ENCODE assay signal across 9 mouse cellular contexts in genomic region chr2:59772261-59772683, GRCm38 (mm10).
DNase-seq lines count a peak whose midpoint lies in the region; ATAC-seq lines count a peak whose summit lies in the region.
"Had no signal": no experiment of that assay in that cellular context is flagged by ENCODE, and none has a peak within 500 bp of the region (broad histone marks: within the 10 kb centered on the region; RNA-seq: fewer than 3 reads in every experiment).

No protein-coding gene starts in this region.

- peak; percentile 71 for ATAC-seq in forebrain, embryonic 13.5 days

- 0 out of 2 replicates have a peak overlapping the region, but pooled peaks have one; percentile 15 for H3K4me2 ChIP-seq in forebrain, embryonic 13.5 days

- no peaks in the 10 kb centered on the region for H3K36me3 ChIP-seq in forebrain, embryonic 13.5 days (ENCODE audit: poor library complexity, severe bottlenecking)

- H3K4me3 ChIP-seq in forebrain, embryonic 13.5 days, result no peak overlapping the region

- no peaks in the 10 kb centered on the region for H3K9me3 ChIP-seq in forebrain, embryonic 13.5 days (replicated peaks)

- intact Hi-C loops in left cerebral cortex, postnatal 4 days (cut with DNase I), result no loop called here

- no peaks in the 10 kb centered on the region for H3K27me3 ChIP-seq in forebrain, embryonic 13.5 days

- H3K9ac ChIP-seq in forebrain, embryonic 13.5 days, result no peak overlapping the region

- DNase-seq in 3T3-L1 (ENCODE audit: low read depth, low spot score), result peak; percentile 10
- DNase-seq in adrenal gland, adult (ENCODE audit: inconsistent age in 2 of 2, low spot score in 1 of 2), result peak; percentile 73 to 83
- peak; percentile 58 to 73 for DNase-seq in kidney, postnatal 4 days
- DNase-seq in natural killer cell, adult 2 months (ENCODE audit: low spot score in 2 of 2), result no peak
- no peak for DNase-seq in gastrocnemius, postnatal 10 days
- no peak for DNase-seq in left cerebral cortex, postnatal 4 days
- DNase-seq in spleen, postnatal 10 days (ENCODE audit: low spot score in 2 of 2), result no peak
- DNase-seq: spleen, adult 18-20 months had no signal

- peaks cover 26% of the 10 kb centered on the region for H3K4me1 ChIP-seq in forebrain, embryonic 13.5 days

- 29% methylated on average over 12 of the region's 12 CpGs for WGBS in forebrain, embryonic 13.5 days

- no peak overlapping the region for H3K27ac ChIP-seq in forebrain, embryonic 13.5 days

Comparison
In these comparisons a context has a peak if more than half of its experiments do, and no peak if none do; other contexts are left out.
1. DNase-seq: peak in 3T3-L1 (single experiment), adrenal gland, adult (2 of 2) and kidney, postnatal 4 days (2 of 2); none in natural killer cell, adult 2 months (0 of 2), gastrocnemius, postnatal 10 days (single experiment), left cerebral cortex, postnatal 4 days (single experiment) and spleen, postnatal 10 days (0 of 2).